Mouse (Mus musculus) heart, adult 2 months (tissue): ENCODE measurements at regions not wholly inside any gene's neighbourhood (a gene's known extent, or its start where the extent isn't known, plus 50 kb on each side); places are given as distances from the start of the nearest gene placed in this dataset.

Experiments
- DNase-seq, 2 experiments: peaks; one replicate each; pipeline ENCODE4 v3.0.0; 2021
- H3K27ac ChIP-seq: fragments of 200-600 bp; 2 replicates; pipeline ENCODE4 v1.8.1; 2022
- H3K27me3 ChIP-seq: fragments of 200-500 bp; 2 replicates; pipeline ENCODE4 v1.6.1; 2012; ENCODE audit warnings: mild to moderate bottlenecking, low read length, inconsistent platforms, mixed read lengths; ENCODE audit not compliant: control insufficient read depth, insufficient read depth
- H3K36me3 ChIP-seq: fragments of 200-500 bp; 2 replicates; pipeline ENCODE4 v1.6.1; 2012; ENCODE audit warnings: low read length, inconsistent platforms; ENCODE audit not compliant: control insufficient read depth, insufficient read depth
- H3K4me1 ChIP-seq: fragments of 200-500 bp; 2 replicates; pipeline ENCODE4 v1.6.1; 2011; ENCODE audit warnings: low read length; ENCODE audit not compliant: control insufficient read depth, insufficient read depth
- H3K4me3 ChIP-seq: fragments of 200-600 bp; 2 replicates; pipeline ENCODE4 v1.8.1; 2022
- H3K79me2 ChIP-seq: fragments of 200-500 bp; replicated peaks from 2 replicates; pipeline ENCODE4 v1.6.1; 2012; ENCODE audit warnings: mild to moderate bottlenecking, inconsistent platforms, low read length, moderate library complexity, mixed read lengths; ENCODE audit not compliant: control insufficient read depth, insufficient read depth
- H3K9ac ChIP-seq: fragments of 200-500 bp; 2 replicates; pipeline ENCODE4 v1.6.1; 2012; ENCODE audit warnings: low read depth, mild to moderate bottlenecking, control low read depth, inconsistent platforms, low read length, mixed read lengths
- CTCF ChIP-seq: fragments of 200-600 bp; IDR thresholded peaks from 2 replicates; pipeline ENCODE4 v1.8.1; 2022; ENCODE audit warnings: antibody characterized with exemption, mild to moderate bottlenecking, moderate library complexity
- EP300 ChIP-seq: fragments of 200-500 bp; IDR thresholded peaks from 2 replicates; pipeline ENCODE4 v1.6.1; 2011; ENCODE audit warnings: low read depth, low read length, control low read depth; ENCODE audit not compliant: insufficient read depth
- POLR2A ChIP-seq: fragments of 200-500 bp; IDR thresholded peaks from 2 replicates; pipeline ENCODE4 v1.6.1; 2011; ENCODE audit warnings: mild to moderate bottlenecking, low read depth, low read length, control low read depth; ENCODE audit not compliant: insufficient read depth
- WGBS: fragments of 180-500 bp; shearing (Covaris S2); methylation state at CpG from one replicate; pipeline ENCODE4 v1.1.7; 2018; 5-methylcytosine and 5-hydroxymethylcytosine counted together
- intact Hi-C: fragments of 180-260 bp; cut with DNase I; formaldehyde crosslinking; loops from one replicate; pipeline ENCODE4 v1.15.1; 2025

DNA sequence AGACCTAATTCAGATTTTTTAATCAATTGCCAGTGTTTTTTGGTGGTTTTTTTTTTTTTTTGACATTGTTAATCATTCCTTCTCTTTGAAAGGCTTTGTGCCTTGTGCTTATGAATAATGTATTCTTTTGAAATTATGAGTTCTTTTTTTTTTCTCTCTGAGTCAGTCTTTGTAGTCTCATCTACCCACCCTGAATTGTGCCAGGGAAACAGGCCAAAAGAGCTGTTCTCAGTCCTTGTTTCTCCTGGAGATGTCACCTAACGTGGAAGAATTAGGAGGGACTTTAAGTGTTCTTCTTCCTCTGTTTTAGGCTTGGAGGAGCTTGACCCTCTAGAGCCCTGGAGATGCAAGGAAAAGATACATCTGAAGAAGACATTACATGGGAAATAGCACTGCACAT lies 2012.6 kb downstream of the Poteg start:
- H3K4me3 ChIP-seq: no peak overlapping the region
- H3K9ac ChIP-seq: no peak overlapping the region
- H3K27me3 ChIP-seq: no peaks in the 10 kb centered on the region
- intact Hi-C loops: no loop called here
- 42% methylated on average over 1 of the region's 1 CpGs for WGBS
- H3K4me1 ChIP-seq: no peaks in the 10 kb centered on the region
- TF ChIP-seq POLR2A (no peak), EP300 (no peak), CTCF (no peak)
- no peaks in the 10 kb centered on the region for H3K36me3 ChIP-seq
- no peaks in the 10 kb centered on the region for H3K79me2 ChIP-seq
- H3K27ac ChIP-seq: no peak overlapping the region
- DNase-seq: no peak

DNA sequence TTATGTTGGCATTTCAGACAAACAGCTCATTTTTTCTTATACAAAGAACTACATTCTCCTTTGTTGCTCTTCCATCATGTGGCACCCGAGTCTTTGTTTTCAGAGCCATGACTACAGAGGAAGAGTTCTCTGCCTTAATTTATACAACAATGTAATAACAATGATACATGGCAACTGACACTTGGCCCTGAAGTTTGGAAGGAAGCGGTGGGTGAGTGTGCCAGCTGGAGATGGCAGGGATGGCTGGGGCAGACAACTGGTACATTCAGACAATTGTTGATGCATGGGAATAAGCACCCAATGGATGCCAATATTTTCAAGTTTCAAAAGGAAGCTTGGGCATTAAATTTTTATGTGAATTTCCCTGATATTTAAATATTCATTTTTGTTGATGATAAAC lies 2045.5 kb downstream of the Poteg start:
- 86% methylated on average over 2 of the region's 2 CpGs for WGBS
- Histone ChIP-seq H3K4me1 (no peaks in the 10 kb centered on the region), H3K4me3 (no peak overlapping the region), H3K27ac (no peak overlapping the region), H3K36me3 (no peaks in the 10 kb centered on the region), H3K9ac (no peak overlapping the region), H3K79me2 (no peaks in the 10 kb centered on the region), H3K27me3 (no peaks in the 10 kb centered on the region)
- no peak for DNase-seq
- TF ChIP-seq POLR2A (no peak), CTCF (no peak), EP300 (no peak)
- intact Hi-C loops: no loop called here

DNA sequence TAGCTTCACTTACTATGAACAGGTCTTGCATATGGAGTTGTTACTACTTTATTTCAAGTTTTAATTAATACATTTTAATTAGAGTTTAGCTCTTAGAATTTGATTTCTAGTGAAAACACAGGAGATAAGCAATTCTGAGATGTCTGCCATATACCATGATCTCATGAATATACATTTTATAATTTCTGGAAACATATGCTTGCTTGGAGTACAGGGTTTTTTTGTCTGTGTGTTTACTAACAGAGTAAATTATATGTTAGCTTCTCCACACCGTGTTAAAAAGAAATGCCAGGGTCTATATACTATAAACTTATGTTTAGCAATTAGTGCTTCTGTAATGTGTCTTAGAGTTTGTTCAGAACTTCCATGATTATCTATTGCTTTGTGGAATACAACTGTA lies 2079.9 kb downstream of the Poteg start:
- TF ChIP-seq POLR2A: no peak
- TF ChIP-seq EP300: no peak
- TF ChIP-seq CTCF: no peak
- no peak overlapping the region for H3K9ac ChIP-seq
- H3K36me3 ChIP-seq: no peaks in the 10 kb centered on the region
- no peaks in the 10 kb centered on the region for H3K27me3 ChIP-seq
- H3K4me1 ChIP-seq: no peaks in the 10 kb centered on the region
- H3K79me2 ChIP-seq: no peaks in the 10 kb centered on the region
- H3K27ac ChIP-seq: no peak overlapping the region
- intact Hi-C loops: no loop called here
- DNase-seq: no peak
- 68% methylated on average over 1 of the region's 1 CpGs for WGBS
- no peak overlapping the region for H3K4me3 ChIP-seq

DNA sequence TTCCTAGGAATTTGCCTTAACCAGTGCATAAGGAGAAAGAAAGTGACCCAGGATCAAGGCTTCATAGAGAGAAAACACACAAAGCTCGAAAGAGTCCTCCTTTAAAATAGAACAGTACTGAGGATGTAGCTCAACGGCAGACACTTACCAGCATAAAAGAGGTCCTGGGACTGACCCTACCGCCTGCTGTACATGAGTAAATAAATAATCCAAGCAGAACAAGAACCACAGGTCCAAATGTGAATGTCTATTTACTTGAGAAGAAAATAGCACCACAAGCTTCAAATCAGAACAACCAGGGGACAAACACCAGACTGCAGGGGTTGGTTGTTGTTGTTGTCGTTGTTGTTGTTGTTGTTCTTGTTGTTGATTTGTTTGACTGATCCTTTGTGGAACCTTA lies 2084.1 kb downstream of the Poteg start:
- WGBS: 65% methylated on average over 4 of the region's 4 CpGs
- no peak overlapping the region for H3K9ac ChIP-seq
- intact Hi-C loops: no loop called here
- H3K27ac ChIP-seq: no peak overlapping the region
- TF ChIP-seq POLR2A (no peak), CTCF (no peak), EP300 (no peak)
- no peaks in the 10 kb centered on the region for H3K27me3 ChIP-seq
- no peaks in the 10 kb centered on the region for H3K79me2 ChIP-seq
- DNase-seq: no peak
- no peaks in the 10 kb centered on the region for H3K36me3 ChIP-seq
- H3K4me3 ChIP-seq: no peak overlapping the region
- H3K4me1 ChIP-seq: no peaks in the 10 kb centered on the region

DNA sequence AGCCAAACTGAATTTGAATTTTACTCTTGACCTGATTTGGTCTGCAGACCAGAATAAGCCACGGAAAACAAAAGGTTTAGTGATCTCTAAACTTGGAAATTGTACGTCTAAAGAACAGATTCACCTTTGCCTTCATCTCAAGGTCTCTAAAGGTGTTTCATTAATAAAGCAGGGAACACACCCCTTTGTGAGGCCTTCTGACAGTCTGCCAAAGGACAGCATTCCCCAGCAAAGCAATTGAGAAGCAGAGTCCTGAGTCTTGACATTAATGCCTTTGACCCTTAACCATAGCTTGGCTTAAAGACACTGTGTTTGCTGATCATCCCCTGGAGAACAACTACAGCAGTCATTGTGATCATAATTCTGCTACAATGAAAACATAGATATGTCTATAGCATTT lies 2090.5 kb downstream of the Poteg start:
- intact Hi-C loops: no loop called here
- DNase-seq: no peak
- Histone ChIP-seq H3K27ac (no peak overlapping the region), H3K4me1 (no peaks in the 10 kb centered on the region), H3K4me3 (no peak overlapping the region), H3K36me3 (no peaks in the 10 kb centered on the region), H3K9ac (no peak overlapping the region), H3K27me3 (no peaks in the 10 kb centered on the region), H3K79me2 (no peaks in the 10 kb centered on the region)
- TF ChIP-seq EP300 (no peak), POLR2A (no peak)
- WGBS: 85% methylated on average over 2 of the region's 2 CpGs

DNA sequence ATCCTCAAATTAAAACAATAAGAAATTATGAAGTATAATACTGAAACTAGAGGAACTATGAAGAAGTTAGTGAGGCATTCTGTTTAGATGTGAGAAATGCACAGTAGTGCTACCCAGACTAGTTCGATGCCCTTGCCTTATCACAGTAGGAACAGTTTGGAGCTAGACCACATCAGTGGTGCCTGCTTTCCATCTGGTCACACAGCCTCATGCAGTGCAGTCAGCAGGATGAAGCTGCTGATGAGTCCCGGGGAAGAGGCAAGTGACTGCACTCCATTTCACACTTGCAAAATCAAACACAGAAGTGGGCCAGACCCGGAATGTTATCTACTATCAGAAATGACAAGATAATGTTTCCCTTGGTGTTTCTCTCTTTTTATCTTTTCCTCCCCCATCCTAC lies 2092.4 kb downstream of the Poteg start:
- intact Hi-C loops: no loop called here
- H3K4me1 ChIP-seq: no peaks in the 10 kb centered on the region
- no peaks in the 10 kb centered on the region for H3K36me3 ChIP-seq
- no peak overlapping the region for H3K9ac ChIP-seq
- WGBS: 20% methylated on average over 3 of the region's 3 CpGs
- H3K4me3 ChIP-seq: no peak overlapping the region
- no peaks in the 10 kb centered on the region for H3K79me2 ChIP-seq
- no peak for DNase-seq
- no peak for TF ChIP-seq EP300
- no peaks in the 10 kb centered on the region for H3K27me3 ChIP-seq
- no peak overlapping the region for H3K27ac ChIP-seq

DNA sequence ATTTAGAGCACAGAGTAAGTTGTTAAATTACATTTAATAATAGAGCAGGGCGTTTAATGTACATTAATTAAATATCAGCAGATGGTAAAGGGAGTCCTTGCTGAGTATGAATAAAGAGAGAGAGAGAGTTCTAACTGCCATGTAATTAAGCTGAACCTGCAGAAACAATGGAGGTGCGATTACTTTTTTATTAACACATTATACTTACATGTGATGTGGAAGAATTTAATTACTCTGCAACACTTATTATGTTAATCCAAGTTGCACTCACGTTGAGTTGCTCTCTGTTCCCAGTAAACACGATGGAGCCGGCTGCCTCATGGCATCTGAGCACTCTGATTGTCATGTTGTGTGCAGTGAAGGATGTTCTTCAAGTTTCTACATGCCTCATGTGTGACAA lies 2096.7 kb downstream of the Poteg start:
- Histone ChIP-seq H3K79me2 (no peaks in the 10 kb centered on the region), H3K27me3 (no peaks in the 10 kb centered on the region), H3K36me3 (no peaks in the 10 kb centered on the region), H3K4me1 (no peaks in the 10 kb centered on the region), H3K9ac (no peak overlapping the region), H3K4me3 (no peak overlapping the region), H3K27ac (no peak overlapping the region)
- TF ChIP-seq EP300 (no peak), POLR2A (no peak), CTCF (no peak)
- intact Hi-C loops: no loop called here
- DNase-seq: no peak
- WGBS: 67% methylated on average over 5 of the region's 5 CpGs
